10 mouse cellular contexts compared by ENCODE assay signal in genomic region chr13:59041013-59041764, GRCm38 (mm10).
A peak's percentile ranks its signal among the peaks of the same experiment; 100 is the strongest.
DNase-seq lines count a peak whose midpoint lies in the region; ATAC-seq lines count a peak whose summit lies in the region.
"Had no signal": no experiment of that assay in that cellular context is flagged by ENCODE, and none has a peak within 500 bp of the region (broad histone marks: within the 10 kb centered on the region; RNA-seq: fewer than 3 reads in every experiment).

No protein-coding gene starts in this region.

- H3K4me2 ChIP-seq in hindbrain, embryonic 14.5 days (replicated peaks) = peak overlapping the region; percentile 39
- H3K4me2 ChIP-seq: limb, embryonic 12.5 days had no signal

- peak overlapping the region; percentile 96 for H3K27ac ChIP-seq in hindbrain, embryonic 14.5 days
- H3K27ac ChIP-seq in midbrain, embryonic 10.5 days (replicated peaks) = peak overlapping the region; percentile 87
- H3K27ac ChIP-seq: limb, embryonic 12.5 days had no signal

- no peaks in the 10 kb centered on the region for H3K36me3 ChIP-seq in hindbrain, embryonic 14.5 days (replicated peaks; ENCODE audit: control insufficient read depth, insufficient read depth)
- no peaks in the 10 kb centered on the region for H3K36me3 ChIP-seq in midbrain, embryonic 10.5 days
- H3K36me3 ChIP-seq: limb, embryonic 12.5 days had no signal

- DNase-seq in frontal cortex, postnatal 25 days (ENCODE audit: low spot score in 2 of 2) = no peak
- peak; percentile 87 for DNase-seq in hindbrain, embryonic 14.5 days (ENCODE audit: low spot score)
- DNase-seq in midbrain, embryonic 10.5 days (ENCODE audit: low spot score) = peak; percentile 88
- peak; percentile 42 for DNase-seq in right cerebral cortex, postnatal 25 days
- no peak for DNase-seq in urinary bladder, postnatal 25 days (ENCODE audit: low spot score)
- DNase-seq in thymus, adult 18-20 months = no peak
- DNase-seq in urinary bladder, postnatal 4 days (ENCODE audit: low spot score in 2 of 2) = no peak
- DNase-seq: adrenal gland, postnatal 14 days had no signal

- no peaks in the 10 kb centered on the region for H3K9me3 ChIP-seq in hindbrain, embryonic 14.5 days (ENCODE audit: control insufficient read depth, low read length)
- H3K9me3 ChIP-seq in midbrain, embryonic 10.5 days (replicated peaks) = no peaks in the 10 kb centered on the region
- H3K9me3 ChIP-seq: limb, embryonic 12.5 days had no signal

- peak overlapping the region; percentile 51 for H3K9ac ChIP-seq in hindbrain, embryonic 14.5 days
- H3K9ac ChIP-seq: limb, embryonic 12.5 days had no signal

- H3K27me3 ChIP-seq in hindbrain, embryonic 14.5 days (ENCODE audit: control insufficient read depth, insufficient read depth, low read length) = no peaks in the 10 kb centered on the region
- no peaks in the 10 kb centered on the region for H3K27me3 ChIP-seq in midbrain, embryonic 10.5 days (ENCODE audit: low read depth, poor library complexity, severe bottlenecking)
- H3K27me3 ChIP-seq: limb, embryonic 12.5 days had no signal

- no peak overlapping the region for H3K4me3 ChIP-seq in hindbrain, embryonic 14.5 days (replicated peaks; ENCODE audit: low read length)
- H3K4me3 ChIP-seq in midbrain, embryonic 10.5 days = peak overlapping the region; percentile 26; the same call in 1 of the 2 replicates
- H3K4me3 ChIP-seq: limb, embryonic 12.5 days had no signal

- 18% methylated on average over 9 of the region's 9 CpGs for WGBS in hindbrain, embryonic 14.5 days
- 45% methylated on average over 9 of the region's 9 CpGs for WGBS in midbrain, embryonic 10.5 days

- H3K4me1 ChIP-seq in hindbrain, embryonic 14.5 days (replicated peaks; ENCODE audit: control insufficient read depth, insufficient read depth, low read length) = peaks cover 31% of the 10 kb centered on the region
- peaks cover 31% of the 10 kb centered on the region for H3K4me1 ChIP-seq in midbrain, embryonic 10.5 days

- peak; percentile 94 for ATAC-seq in frontal cortex, adult (ENCODE audit: low TSS enrichment)
- peak; percentile 99 for ATAC-seq in hindbrain, embryonic 14.5 days (ENCODE audit: low FRiP score)

Comparison
In these comparisons a context has a peak if more than half of its experiments do, and no peak if none do; other contexts are left out.
1. DNase-seq: peak in hindbrain, embryonic 14.5 days (single experiment), midbrain, embryonic 10.5 days (single experiment) and right cerebral cortex, postnatal 25 days (single experiment); none in frontal cortex, postnatal 25 days (0 of 2), urinary bladder, postnatal 25 days (single experiment), thymus, adult 18-20 months (0 of 2) and urinary bladder, postnatal 4 days (0 of 2).